10 mouse cellular contexts compared by ENCODE assay signal in genomic region chr4:10124252-10124651, GRCm38 (mm10).
DNase-seq lines count a peak whose midpoint lies in the region; TF ChIP-seq lines count a peak whose summit lies in the region.
"Had no signal": no experiment of that assay in that cellular context is flagged by ENCODE, and none has a peak within 500 bp of the region (broad histone marks: within the 10 kb centered on the region; RNA-seq: fewer than 3 reads in every experiment).

No protein-coding gene starts in this region.

- intact Hi-C loops in left cerebral cortex, postnatal 10 days (cut with DNase I), result no loop called here

- no peak overlapping the region for H3K4me3 ChIP-seq in cerebellum, adult 2 months (replicated peaks; ENCODE audit: insufficient read depth, low read depth, low read length)
- H3K4me3 ChIP-seq: erythroblast, embryonic 14.5 days; stomach, embryonic 15.5 days had no signal

- H3K27me3 ChIP-seq in cerebellum, adult 2 months (ENCODE audit: control insufficient read depth, insufficient read depth, low read length), result no peaks in the 10 kb centered on the region
- H3K27me3 ChIP-seq: stomach, embryonic 15.5 days had no signal

- 9% methylated on average over 2 of the region's 2 CpGs for WGBS in cerebellum, adult 2 months

- peak; percentile 11 to 23 for DNase-seq in cerebellum, adult 2 months
- DNase-seq in cerebellum, adult 11 months, result no peak
- DNase-seq in left cerebral cortex, postnatal 10 days (ENCODE audit: extremely low spot score in 1 of 2, low spot score in 2 of 2), result peak; percentile 9 to 20
- no peak for DNase-seq in left cerebral cortex, adult 9 months (ENCODE audit: low spot score in 2 of 2)
- peak; percentile 39 for DNase-seq in gastrocnemius, adult 18-20 months (ENCODE audit: low spot score)
- DNase-seq in layer of hippocampus, adult 18-20 months (ENCODE audit: low spot score in 2 of 2), result peak; percentile 7 to 44
- no peak for DNase-seq in retina, embryonic 14.5 days (ENCODE audit: low spot score)
- no peak for DNase-seq in adrenal gland, adult 2 months

- no peak for TF ChIP-seq CTCF in cerebellum, adult 2 months (IDR thresholded peaks at IDR 0.05; ENCODE audit: borderline replicate concordance, insufficient read depth, low read depth, low read length)

- H3K4me1 ChIP-seq in cerebellum, adult 2 months (ENCODE audit: control insufficient read depth, insufficient read depth, low read length), result no peaks in the 10 kb centered on the region; the same call in 1 of the 2 replicates
- H3K4me1 ChIP-seq: stomach, embryonic 15.5 days had no signal

- no peak overlapping the region for H3K27ac ChIP-seq in cerebellum, adult 2 months (ENCODE audit: insufficient read depth, low read length)
- H3K27ac ChIP-seq: stomach, embryonic 15.5 days had no signal

- no peak for TF ChIP-seq POLR2A in cerebellum, adult 2 months (IDR thresholded peaks at IDR 0.05; ENCODE audit: borderline replicate concordance, insufficient read depth, low read length)

Comparison
In these comparisons a context has a peak if more than half of its experiments do, and no peak if none do; other contexts are left out.
1. DNase-seq: peak in cerebellum, adult 2 months (2 of 2), left cerebral cortex, postnatal 10 days (2 of 2), gastrocnemius, adult 18-20 months (single experiment) and layer of hippocampus, adult 18-20 months (2 of 2); none in cerebellum, adult 11 months (single experiment), left cerebral cortex, adult 9 months (0 of 2), retina, embryonic 14.5 days (single experiment) and adrenal gland, adult 2 months (single experiment).